Mouse (Mus musculus): ENCODE measurements around the gene Ubap1.

GRCm38 (mm10) chr4:41357154-41357553 lies 8.4 kb downstream of the Ubap1 start:
- TF ChIP-seq CTCF (IDR thresholded peaks at IDR 0.05; ENCODE audit: borderline replicate concordance, insufficient read depth, low read depth, low read length): no peak
- TF ChIP-seq POLR2A (IDR thresholded peaks at IDR 0.05; ENCODE audit: borderline replicate concordance, insufficient read depth, low read length): no peak

Measured in cerebellum, adult 2 months (tissue).